Mouse (Mus musculus): ENCODE results near the gene Herpud1.

DNA sequence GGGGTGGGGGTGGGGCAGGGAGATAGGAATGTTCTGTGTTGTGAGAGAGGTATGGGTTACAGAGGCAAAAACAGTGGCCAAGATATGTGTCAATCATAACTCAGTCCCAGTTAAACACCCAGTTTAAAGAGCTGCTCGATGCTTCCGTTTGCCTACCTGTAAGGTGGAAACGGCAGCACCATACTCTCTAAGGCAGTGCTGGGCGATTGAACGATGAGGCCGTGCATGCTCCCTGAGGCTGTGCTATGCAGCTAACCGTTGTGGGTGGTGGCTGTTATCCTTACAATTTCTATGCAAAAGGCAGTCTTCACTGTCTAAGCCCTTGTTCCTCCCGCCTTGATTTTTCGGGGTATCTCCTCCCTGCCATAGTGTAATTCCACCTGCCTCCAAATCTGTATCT is 6.6 kb upstream of the Herpud1 start:
- TF ChIP-seq CTCF (IDR thresholded peaks at IDR 0.05; ENCODE audit: low read depth, low read length) (no peak), POLR2A (IDR thresholded peaks at IDR 0.05; ENCODE audit: borderline replicate concordance, low read depth, low read length) (no peak)

All from bone marrow macrophage, adult 2 months (primary cell).